Mouse (Mus musculus): ENCODE data around the gene Crygb.
"Not testable (repeated sequence)": the region's sequence is repeated elsewhere in the genome, so short reads cannot be mapped to it uniquely, and the experiment has no call there.

Crygb gene

DNA sequence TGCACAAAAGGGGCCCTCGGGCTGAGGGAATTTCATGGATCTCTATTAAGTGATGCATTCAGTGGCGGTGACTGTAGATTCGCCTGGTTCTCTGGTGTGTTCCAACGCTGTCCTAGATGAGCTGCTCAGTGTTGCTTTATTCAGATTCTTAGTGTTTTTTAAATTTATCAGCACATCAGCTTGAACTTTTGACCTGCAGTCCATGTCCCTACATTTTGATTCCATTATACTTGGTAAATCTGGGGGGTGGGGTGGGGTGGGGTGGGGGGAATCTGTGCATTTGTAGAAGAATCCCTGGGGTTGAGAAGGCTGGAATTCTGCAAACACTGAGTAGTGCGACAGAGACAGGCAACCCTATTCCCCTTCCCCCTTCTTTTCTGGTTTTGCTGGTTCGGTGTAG is 8.5 kb downstream of the Crygb start, which contains the start of gene Crygc:
Gene Crygc (minus strand): TSS at position 101 of the 400 bp plus-strand sequence.
- in situ Hi-C loops (cut with MboI, MseI) = no loop called here

DNA sequence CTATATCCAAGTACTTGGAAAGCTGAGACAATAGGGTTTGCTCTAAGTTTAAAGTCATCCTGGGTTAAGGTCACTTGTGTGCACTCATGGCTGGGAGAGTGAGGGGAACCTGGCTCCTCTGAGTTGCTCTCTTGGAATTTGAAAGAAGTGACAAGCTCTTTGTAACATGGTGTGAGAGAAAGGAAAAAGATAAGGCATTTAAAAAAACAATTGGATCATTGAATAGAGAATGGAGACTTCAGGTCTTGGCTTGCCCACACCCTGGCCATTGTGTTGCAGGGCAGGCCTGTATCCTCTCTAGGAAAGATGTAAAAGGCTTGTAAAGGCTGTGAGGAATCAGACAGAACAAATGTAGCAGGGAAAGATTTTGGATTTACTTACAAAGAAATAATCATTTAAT is 14.2 kb downstream of the Crygb start:
- in situ Hi-C loops (cut with MboI, MseI) = no loop called here

DNA sequence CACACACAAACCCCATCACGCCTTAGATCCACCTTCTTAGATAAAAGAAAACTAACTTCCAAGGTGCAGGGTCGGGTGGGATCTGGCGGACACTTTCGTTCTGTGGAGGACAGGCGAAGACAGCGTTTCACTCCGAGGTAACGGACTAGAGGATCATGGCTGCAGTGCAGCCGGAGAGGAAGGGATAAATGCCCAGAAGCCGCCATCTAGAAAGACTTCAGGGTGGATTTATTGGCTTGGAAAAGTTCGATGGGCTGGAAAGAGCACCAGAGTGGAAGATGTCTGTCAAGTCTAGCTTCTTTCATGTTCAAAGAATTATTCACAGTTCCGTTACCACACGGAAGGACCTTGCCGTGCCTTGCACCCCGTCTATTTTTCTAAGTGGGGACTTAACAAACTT is 17.9 kb downstream of the Crygb start:
- in situ Hi-C loops (cut with MboI, MseI) = no loop called here

DNA sequence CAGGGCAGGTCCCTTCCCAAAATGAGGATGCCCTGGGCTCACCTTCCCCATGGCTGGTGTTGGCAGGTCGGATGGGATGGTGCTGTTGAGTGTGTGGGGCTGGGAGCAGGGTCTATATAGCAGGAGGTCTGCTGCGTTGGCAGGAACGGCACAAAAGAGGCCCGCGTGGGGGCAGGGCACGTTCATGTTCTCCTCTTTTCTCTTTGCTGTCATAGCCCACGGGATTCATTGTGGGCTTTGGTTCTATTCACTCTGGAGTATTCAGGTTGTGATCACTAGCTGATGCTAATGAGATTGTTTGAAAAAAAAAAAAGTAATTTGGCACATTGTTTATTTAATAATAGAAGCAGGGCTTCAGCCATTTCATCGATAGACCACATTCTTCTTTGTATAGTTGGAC is 18.7 kb downstream of the Crygb start, which contains the start of gene Crygd:
Gene Crygd (minus strand): TSS at position 101 of the 400 bp plus-strand sequence.
- in situ Hi-C loops (cut with MboI, MseI) = no loop called here

DNA sequence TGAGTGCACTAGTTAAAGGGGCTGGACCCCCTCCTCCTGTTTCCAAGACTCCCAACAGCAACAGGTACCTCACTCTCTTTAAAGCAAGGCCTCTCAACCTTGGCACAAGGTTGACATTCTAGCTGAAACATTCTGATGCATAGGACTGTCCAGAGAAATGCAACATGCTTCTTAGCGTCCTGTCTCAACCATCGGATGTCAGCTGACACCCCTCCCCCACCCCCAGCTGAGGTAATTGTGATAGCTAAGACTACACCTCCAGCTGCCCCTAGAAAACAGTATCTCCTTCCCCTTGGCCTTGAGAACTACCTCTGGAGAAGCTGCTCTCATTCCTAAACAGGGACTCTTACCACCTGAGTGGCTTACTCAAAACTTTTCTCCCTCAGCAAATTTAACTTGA is 29.9 kb downstream of the Crygb start:
- in situ Hi-C loops (cut with MboI, MseI) = no loop called here

DNA sequence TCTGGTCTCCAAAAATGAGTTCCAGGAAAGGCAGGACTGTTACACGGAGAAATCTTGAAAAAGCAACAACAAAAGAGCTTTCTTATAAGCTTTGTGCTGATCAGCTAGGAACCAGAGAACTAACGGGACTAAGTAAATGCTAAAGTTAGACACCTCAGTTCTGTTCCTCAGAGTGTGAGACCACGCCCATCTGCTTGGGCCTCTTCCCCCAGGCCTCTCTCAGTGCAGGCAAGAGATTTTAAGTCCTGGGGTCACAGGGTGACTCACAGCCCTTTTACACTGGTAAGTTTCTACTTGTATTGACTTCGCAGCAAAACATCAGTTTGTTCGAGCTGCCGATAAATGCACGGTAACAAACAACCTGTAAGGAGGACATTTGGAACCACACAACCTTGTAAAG is 30.4 kb downstream of the Crygb start:
- in situ Hi-C loops (cut with MboI, MseI) = no loop called here

DNA sequence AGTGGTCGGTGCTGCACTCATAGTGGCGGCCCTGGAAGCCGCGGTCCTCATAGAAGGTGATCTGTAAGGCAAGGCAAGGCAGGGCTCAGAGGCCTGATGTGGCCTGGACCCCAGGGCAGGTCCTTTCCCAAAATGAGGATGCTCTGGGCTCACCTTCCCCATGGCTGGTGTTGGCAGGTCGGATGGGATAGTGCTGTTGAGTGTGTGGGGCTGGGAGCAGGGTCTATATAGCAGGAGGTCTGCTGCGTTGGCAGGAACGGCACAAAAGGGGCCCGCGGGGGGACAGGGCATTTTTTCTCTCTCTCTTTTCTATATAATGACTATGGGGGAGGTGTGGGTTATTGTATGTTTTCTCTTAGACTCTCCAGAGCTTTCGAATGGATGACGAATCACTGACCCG is 31.1 kb downstream of the Crygb start, which contains the start of gene Cryge:
Gene Cryge (minus strand): TSS at position 198 of the 400 bp plus-strand sequence.
- in situ Hi-C loops (cut with MboI, MseI) = not testable (repeated sequence)

DNA sequence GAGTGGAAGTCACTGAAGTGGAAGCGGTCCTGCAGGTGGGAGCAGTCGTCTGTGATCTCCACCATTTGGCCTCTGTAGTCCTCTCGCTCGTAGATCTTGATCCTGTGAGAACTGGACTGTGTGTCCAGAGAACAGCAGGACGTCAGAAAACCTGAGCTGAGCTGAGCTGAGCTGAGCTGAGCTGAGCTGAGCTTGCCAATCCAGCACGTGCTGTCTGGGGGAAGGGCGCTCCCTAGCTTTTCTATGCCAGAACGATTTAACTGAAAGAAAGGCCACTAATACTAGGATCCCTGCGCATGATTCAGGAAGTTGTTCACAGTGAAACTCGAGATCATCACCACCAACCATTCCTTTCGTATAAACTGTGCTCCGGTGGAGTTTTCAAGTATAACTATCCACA is 33.3 kb downstream of the Crygb start:
- in situ Hi-C loops (cut with MboI, MseI) = loop anchor here (10.0 kb wide), 1 partner anchor 1966 kb away; no protein-coding TSS in a partner anchor

DNA sequence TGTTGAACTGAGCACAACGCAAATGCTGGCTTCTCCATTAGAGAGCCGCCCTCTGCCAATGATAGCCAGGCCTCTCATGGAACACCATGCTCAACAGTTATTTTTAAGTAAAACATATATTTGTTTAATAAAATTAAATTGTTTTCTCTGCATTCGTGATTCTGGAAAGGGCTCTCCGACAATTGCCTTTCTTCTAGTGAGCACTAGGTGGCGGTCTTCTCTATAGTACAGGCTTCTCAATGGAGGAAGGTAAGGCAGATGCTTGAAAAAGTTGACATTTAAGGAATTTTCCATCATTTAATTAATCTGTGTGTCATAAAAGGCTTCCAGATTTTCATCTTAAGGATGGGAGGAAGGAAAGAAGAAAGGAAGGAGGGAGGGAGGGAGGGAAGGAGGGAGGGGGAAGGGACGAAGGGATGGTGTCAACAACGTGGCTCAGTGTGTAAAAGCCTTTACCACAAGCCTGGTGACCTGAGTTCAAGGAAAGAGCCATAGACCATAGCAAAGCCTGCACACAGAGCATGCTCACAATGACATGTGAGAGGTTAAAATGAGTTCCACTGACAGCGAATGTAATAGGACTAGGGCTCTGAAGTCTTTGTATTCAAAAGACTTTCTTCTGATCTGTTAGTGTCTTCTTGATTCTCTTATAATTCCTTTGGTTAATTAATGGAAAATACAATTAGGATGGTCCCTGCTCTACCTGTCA is 35.5 kb downstream of the Crygb start:
- in situ Hi-C loops (cut with MboI, MseI) = loop anchor here (10.0 kb wide), 1 partner anchor 1968 kb away; no protein-coding TSS in a partner anchor

DNA sequence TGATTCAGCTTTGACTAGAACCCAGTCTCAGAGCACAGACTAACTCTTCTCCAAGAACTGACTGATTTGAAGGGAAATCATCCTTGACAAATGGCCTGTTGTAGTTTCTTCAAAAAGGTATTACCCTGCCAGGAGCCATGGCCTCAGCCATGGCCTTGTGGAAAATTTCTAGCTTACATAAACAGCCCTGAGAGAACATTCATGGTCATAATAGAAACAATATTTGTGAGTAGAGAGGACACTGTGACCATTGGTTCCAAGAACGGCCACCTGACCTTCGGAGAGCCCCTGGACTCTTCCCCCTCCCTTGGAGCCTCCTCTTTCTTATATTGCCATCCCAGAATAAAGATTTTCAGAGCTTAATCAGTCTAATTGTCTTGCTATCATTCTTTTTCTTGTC is 38.7 kb downstream of the Crygb start:
- in situ Hi-C loops (cut with MboI, MseI) = loop anchor here (10.0 kb wide), 1 partner anchor 1971 kb away; no protein-coding TSS in a partner anchor

DNA sequence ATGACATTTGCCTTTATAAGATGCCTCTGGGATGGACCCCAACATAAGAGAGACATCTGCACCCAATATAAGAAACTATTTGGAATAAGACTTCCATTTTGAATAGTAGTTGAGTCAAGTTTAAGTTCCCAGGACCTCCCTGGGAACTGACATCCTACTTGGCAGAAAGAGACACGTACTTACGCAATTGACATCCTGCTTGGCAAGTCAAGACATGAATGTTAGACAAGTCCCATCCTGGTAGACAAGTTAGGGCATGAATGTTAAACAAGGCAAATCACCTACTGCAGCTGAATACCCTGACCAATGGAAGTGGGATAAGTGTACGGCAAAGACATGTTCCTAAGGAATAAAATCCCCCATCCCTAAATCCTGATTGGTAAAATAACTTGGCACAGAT is 40.3 kb downstream of the Crygb start:
- in situ Hi-C loops (cut with MboI, MseI) = loop anchor here (10.0 kb wide), 1 partner anchor 1973 kb away; no protein-coding TSS in a partner anchor

DNA sequence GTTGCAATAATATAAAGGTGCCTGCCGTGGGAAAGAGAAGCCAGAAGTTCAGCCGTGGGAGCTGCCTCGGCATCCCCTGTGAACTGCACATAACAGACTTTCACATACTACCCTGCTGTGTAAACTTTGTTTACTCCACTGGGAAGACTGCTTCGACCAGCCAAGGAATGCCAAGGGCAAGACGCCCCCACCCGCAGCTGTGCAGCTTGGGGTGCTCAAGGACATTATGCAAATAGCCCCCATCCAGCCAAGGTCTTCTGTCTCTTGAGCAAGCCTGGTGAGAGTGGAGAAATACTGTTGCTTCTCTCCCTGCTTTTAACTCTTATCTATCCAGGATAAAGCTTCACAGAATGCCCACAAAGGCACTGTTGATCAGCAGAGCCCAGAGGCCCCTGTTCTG is 41.3 kb downstream of the Crygb start:
- in situ Hi-C loops (cut with MboI, MseI) = loop anchor here (10.0 kb wide), 1 partner anchor 1974 kb away; no protein-coding TSS in a partner anchor

DNA sequence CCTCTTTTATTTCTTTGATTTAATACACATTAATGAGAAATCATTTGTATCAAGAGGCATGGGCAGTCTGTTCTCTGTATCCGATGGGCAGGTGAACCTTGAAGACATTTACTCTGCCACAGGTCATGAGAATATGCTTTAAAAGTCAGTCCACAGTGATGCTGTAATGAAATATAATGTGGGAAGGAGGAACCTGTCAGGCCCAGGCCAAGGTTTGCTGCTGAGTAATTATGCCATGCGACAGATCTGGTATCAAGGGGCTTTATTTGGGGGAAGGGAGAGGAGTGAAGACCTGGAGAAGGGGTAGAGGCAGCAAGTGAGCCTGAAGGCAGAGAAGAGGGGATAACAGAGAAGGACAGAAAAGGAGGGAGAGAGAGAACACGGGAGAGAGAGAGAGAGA is 42.4 kb downstream of the Crygb start:
- in situ Hi-C loops (cut with MboI, MseI) = loop anchor here (10.0 kb wide), 1 partner anchor 1975 kb away; no protein-coding TSS in a partner anchor

DNA sequence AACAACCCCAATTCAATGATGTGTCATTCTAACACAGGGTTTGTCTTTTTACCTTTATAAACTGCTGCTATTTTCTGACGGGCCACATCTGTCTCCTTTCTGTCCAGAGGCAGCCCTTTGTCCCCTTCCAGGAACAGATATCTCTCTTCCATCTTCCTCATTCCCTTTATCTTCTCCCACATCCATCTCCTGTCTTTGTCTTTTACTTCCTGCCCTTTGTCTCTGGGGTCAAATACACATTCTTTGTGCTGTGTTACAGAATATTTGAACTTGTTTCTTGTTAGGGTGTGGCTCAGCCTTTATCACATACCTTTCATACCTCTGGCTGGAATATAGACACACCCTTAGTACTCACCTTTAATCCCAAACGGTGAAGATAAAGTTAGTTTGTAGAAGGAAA is 44.5 kb downstream of the Crygb start:
- in situ Hi-C loops (cut with MboI, MseI) = no loop called here

DNA sequence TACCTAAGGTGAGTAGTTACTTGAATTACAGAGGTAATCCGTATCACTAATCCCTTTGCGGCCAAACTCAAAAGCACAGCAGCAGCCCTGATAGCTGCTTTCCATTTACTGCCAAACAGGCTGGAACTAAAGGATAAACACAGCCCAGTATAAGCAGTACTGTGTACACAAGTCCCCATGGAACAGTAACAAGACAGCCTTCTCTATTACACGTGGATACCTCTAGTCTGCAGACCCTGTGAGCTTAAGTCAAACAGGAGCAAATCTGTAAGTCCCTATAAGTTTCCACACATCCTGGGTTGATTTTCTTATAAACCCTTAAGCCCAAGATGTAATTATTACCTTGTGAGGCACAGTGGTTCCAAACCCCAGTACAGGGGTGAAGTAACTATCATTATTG is 46.6 kb downstream of the Crygb start:
- in situ Hi-C loops (cut with MboI, MseI) = no loop called here

DNA sequence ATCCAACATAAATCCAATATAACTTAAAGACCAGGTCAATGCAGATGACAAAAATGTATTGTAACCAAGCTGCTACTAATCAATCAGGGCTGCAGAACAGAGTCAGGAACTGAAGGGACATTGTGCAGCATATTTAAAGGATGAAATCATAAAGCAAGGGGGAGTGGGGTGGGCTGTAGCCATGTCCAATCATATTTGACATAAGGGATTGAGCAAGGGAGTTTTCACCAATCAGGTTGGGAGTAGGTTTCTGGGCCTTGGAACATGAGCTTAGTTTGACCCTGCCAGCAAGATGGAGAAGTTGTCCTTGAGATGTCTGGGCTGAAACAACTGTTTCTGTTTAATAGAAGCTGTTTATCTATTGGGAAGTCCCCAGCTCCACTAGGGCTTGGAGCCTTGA is 49.4 kb downstream of the Crygb start, which contains the start of gene Akr1cl:
Gene Akr1cl (minus strand): TSS at position 119 of the 400 bp plus-strand sequence.
- in situ Hi-C loops (cut with MboI, MseI) = no loop called here
